Mouse (Mus musculus): ENCODE measurements around the gene Baz1a. TPM values are rescaled to one million over a fixed set of nuclear protein-coding genes. Genes with fewer than 3 reads are reported as not detected.
"Not testable (repeated sequence)": the region's sequence is repeated elsewhere in the genome, so short reads cannot be mapped to it uniquely, and the experiment has no call there.

Baz1a gene
- total and polyA plus RNA-seq, 2 experiments from 2014 or later = 3.1 to 4.6 TPM

- Histone ChIP-seq H3K9me3 (ENCODE audit: low read length) (no peaks in the 10 kb centered on the region), H3K4me1 (ENCODE audit: insufficient read depth, low read length) (no peaks in the 10 kb centered on the region), H3K27me3 (ENCODE audit: insufficient read depth, low read length) (no peaks in the 10 kb centered on the region), H3K36me3 (ENCODE audit: insufficient read depth, low read length) (no peaks in the 10 kb centered on the region), H3K4me2 (ENCODE audit: low read depth, low read length) (no peak overlapping the region), H3K9ac (replicated peaks; ENCODE audit: low read length) (no peak overlapping the region), H3K27ac (no peak overlapping the region), H3K4me3 (ENCODE audit: low read length) (no peak overlapping the region)
- WGBS = 89% methylated on average over 14 of the region's 14 CpGs
- TF ChIP-seq CTCF (IDR thresholded peaks at IDR 0.05; ENCODE audit: low read depth) = no peak
- DNase-seq (ENCODE audit: low spot score) (no peak), ATAC-seq (no peak)
Measured at GRCm38 (mm10) chr12:55007361-55008008, 6.7 kb downstream of the Baz1a start.

GRCm38 (mm10) chr12:55006071-55006470 lies 8.1 kb downstream of the Baz1a start:
- H3K4me3 ChIP-seq (ENCODE audit: low read length) = no peak overlapping the region
- no peak overlapping the region for H3K9ac ChIP-seq (replicated peaks; ENCODE audit: low read length)
- no peaks in the 10 kb centered on the region for H3K27me3 ChIP-seq (ENCODE audit: insufficient read depth, low read length)
- no peaks in the 10 kb centered on the region for H3K36me3 ChIP-seq (ENCODE audit: insufficient read depth, low read length)
- no peak for DNase-seq (ENCODE audit: low spot score)
- H3K4me2 ChIP-seq (ENCODE audit: low read depth, low read length) = no peak overlapping the region
- WGBS = 91% methylated on average over 7 of the region's 7 CpGs
- no peak for TF ChIP-seq CTCF (IDR thresholded peaks at IDR 0.05; ENCODE audit: low read depth)
- no peak for ATAC-seq
- no peak overlapping the region for H3K27ac ChIP-seq
- no peaks in the 10 kb centered on the region for H3K9me3 ChIP-seq (ENCODE audit: low read length)
- H3K4me1 ChIP-seq (ENCODE audit: insufficient read depth, low read length) = no peaks in the 10 kb centered on the region

- no peak for DNase-seq (ENCODE audit: low spot score)
- Histone ChIP-seq H3K9me3 (ENCODE audit: low read length) (no peaks in the 10 kb centered on the region), H3K27ac (no peak overlapping the region), H3K4me1 (ENCODE audit: insufficient read depth, low read length) (no peaks in the 10 kb centered on the region), H3K9ac (replicated peaks; ENCODE audit: low read length) (no peak overlapping the region), H3K36me3 (ENCODE audit: insufficient read depth, low read length) (no peaks in the 10 kb centered on the region), H3K27me3 (ENCODE audit: insufficient read depth, low read length) (no peaks in the 10 kb centered on the region), H3K4me3 (ENCODE audit: low read length) (no peak overlapping the region), H3K4me2 (ENCODE audit: low read depth, low read length) (no peak overlapping the region)
- no peak for TF ChIP-seq CTCF (IDR thresholded peaks at IDR 0.05; ENCODE audit: low read depth)
- no peak for ATAC-seq
- 91% methylated on average over 3 of the region's 3 CpGs for WGBS
Measured at GRCm38 (mm10) chr12:55004396-55004795, 9.8 kb downstream of the Baz1a start.

- H3K4me3 ChIP-seq (ENCODE audit: low read length) = no peak overlapping the region
- no peaks in the 10 kb centered on the region for H3K4me1 ChIP-seq (ENCODE audit: insufficient read depth, low read length)
- no peak for TF ChIP-seq CTCF (IDR thresholded peaks at IDR 0.05; ENCODE audit: low read depth)
- H3K9ac ChIP-seq (replicated peaks; ENCODE audit: low read length) = no peak overlapping the region
- ATAC-seq (no peak), DNase-seq (ENCODE audit: low spot score) (no peak)
- no peak overlapping the region for H3K4me2 ChIP-seq (ENCODE audit: low read depth, low read length)
- WGBS = 89% methylated on average over 5 of the region's 5 CpGs
- H3K36me3 ChIP-seq (ENCODE audit: insufficient read depth, low read length) = no peaks in the 10 kb centered on the region
- no peaks in the 10 kb centered on the region for H3K9me3 ChIP-seq (ENCODE audit: low read length)
- H3K27me3 ChIP-seq (ENCODE audit: insufficient read depth, low read length) = no peaks in the 10 kb centered on the region
- no peak overlapping the region for H3K27ac ChIP-seq
Measured at GRCm38 (mm10) chr12:55003843-55004242, 10.3 kb downstream of the Baz1a start.

GRCm38 (mm10) chr12:55002532-55002931 lies 11.6 kb downstream of the Baz1a start:
- DNase-seq (ENCODE audit: low spot score); H3K27ac ChIP-seq; H3K4me3 ChIP-seq (ENCODE audit: low read length); ATAC-seq; H3K4me2 ChIP-seq (ENCODE audit: low read depth, low read length); H3K36me3 ChIP-seq (ENCODE audit: insufficient read depth, low read length); H3K9me3 ChIP-seq (ENCODE audit: low read length); H3K9ac ChIP-seq (replicated peaks; ENCODE audit: low read length); H3K4me1 ChIP-seq (ENCODE audit: insufficient read depth, low read length); H3K27me3 ChIP-seq (ENCODE audit: insufficient read depth, low read length): not testable (repeated sequence)
- 96% methylated on average over 7 of the region's 7 CpGs for WGBS

GRCm38 (mm10) chr12:54999016-54999690 lies 15.0 kb downstream of the Baz1a start:
- no peak overlapping the region for H3K4me2 ChIP-seq (ENCODE audit: low read depth, low read length)
- no peak for TF ChIP-seq CTCF (IDR thresholded peaks at IDR 0.05; ENCODE audit: low read depth)
- H3K27me3 ChIP-seq (ENCODE audit: insufficient read depth, low read length) = no peaks in the 10 kb centered on the region
- H3K4me3 ChIP-seq (ENCODE audit: low read length) = no peak overlapping the region
- H3K36me3 ChIP-seq (ENCODE audit: insufficient read depth, low read length) = no peaks in the 10 kb centered on the region
- no peak overlapping the region for H3K9ac ChIP-seq (replicated peaks; ENCODE audit: low read length)
- 82% methylated on average over 14 of the region's 14 CpGs for WGBS
- no peak overlapping the region for H3K27ac ChIP-seq
- ATAC-seq = no peak
- no peaks in the 10 kb centered on the region for H3K4me1 ChIP-seq (ENCODE audit: insufficient read depth, low read length)
- H3K9me3 ChIP-seq (ENCODE audit: low read length) = no peaks in the 10 kb centered on the region
- no peak for DNase-seq (ENCODE audit: low spot score)

- no peak overlapping the region for H3K27ac ChIP-seq
- no peaks in the 10 kb centered on the region for H3K36me3 ChIP-seq (ENCODE audit: insufficient read depth, low read length)
- no peak overlapping the region for H3K4me3 ChIP-seq (ENCODE audit: low read length)
- no peaks in the 10 kb centered on the region for H3K9me3 ChIP-seq (ENCODE audit: low read length)
- DNase-seq (ENCODE audit: low spot score) (no peak), ATAC-seq (no peak)
- no peak overlapping the region for H3K4me2 ChIP-seq (ENCODE audit: low read depth, low read length)
- no peaks in the 10 kb centered on the region for H3K4me1 ChIP-seq (ENCODE audit: insufficient read depth, low read length)
- H3K9ac ChIP-seq (replicated peaks; ENCODE audit: low read length) = no peak overlapping the region
- 79% methylated on average over 5 of the region's 5 CpGs for WGBS
- no peaks in the 10 kb centered on the region for H3K27me3 ChIP-seq (ENCODE audit: insufficient read depth, low read length)
- TF ChIP-seq CTCF (IDR thresholded peaks at IDR 0.05; ENCODE audit: low read depth) = no peak
Measured at GRCm38 (mm10) chr12:54998411-54998810, 15.7 kb downstream of the Baz1a start.

Data from hindbrain, postnatal 0 days (tissue).